ENCODE assay signal across 12 mouse cellular contexts in the genomic region with DNA sequence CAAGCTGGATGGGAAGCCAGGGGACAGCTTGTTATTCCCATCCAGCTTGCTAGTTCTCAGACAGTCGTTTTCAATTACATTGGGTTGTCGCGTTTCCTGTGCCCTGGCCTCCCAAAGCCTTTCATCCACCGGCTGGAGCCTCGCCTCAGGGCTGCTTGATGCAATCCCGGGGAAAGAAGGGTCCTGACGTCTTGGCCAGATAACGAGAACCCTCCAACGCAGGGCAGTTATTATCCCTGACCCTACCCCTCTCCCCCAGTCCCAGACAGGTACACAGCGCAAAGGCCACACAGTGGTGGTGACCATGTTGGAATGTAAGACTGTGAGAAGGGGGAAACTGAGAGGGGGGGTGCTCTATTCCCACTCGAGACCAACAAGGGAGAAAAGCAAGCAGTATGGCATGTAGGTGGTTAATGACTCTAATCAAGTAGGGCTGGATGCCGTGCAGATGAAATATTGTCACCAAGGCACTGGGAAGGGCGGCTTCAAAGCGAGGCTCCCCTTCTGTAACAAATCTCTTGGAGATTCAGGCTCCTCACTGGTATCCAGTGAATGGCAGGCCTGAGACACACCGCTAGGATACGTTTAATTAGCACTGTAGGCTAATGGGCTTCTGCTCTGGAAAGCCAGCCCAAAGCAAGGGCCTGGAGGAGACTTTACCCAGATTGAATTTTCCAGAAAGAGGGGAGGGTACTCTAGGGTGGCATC.
DNase-seq lines count a peak whose midpoint lies in the region; ATAC-seq and TF ChIP-seq lines count a peak whose summit lies in the region.
"Had no signal": no experiment of that assay in that cellular context is flagged by ENCODE, and none has a peak within 500 bp of the region (broad histone marks: within the 10 kb centered on the region; RNA-seq: fewer than 3 reads in every experiment).

No protein-coding gene starts in this region.

- TF ChIP-seq CTCF in kidney, postnatal 0 days (IDR thresholded peaks at IDR 0.05; ENCODE audit: low read depth), result no peak

- H3K9ac ChIP-seq in kidney, postnatal 0 days (ENCODE audit: low read depth, low read length), result no peak overlapping the region
- no peak overlapping the region for H3K9ac ChIP-seq in hindbrain, embryonic 11.5 days (ENCODE audit: low read depth, low read length)
- no peak overlapping the region for H3K9ac ChIP-seq in midbrain, embryonic 14.5 days (replicated peaks; ENCODE audit: low read length)
- H3K9ac ChIP-seq: heart, embryonic 13.5 days had no signal

- H3K4me2 ChIP-seq in kidney, postnatal 0 days (ENCODE audit: low read length), result no peak overlapping the region
- H3K4me2 ChIP-seq in hindbrain, embryonic 11.5 days (replicated peaks; ENCODE audit: low read depth, low read length), result no peak overlapping the region
- H3K4me2 ChIP-seq in midbrain, embryonic 14.5 days (ENCODE audit: low read length), result no peak overlapping the region
- H3K4me2 ChIP-seq: heart, embryonic 13.5 days had no signal

- no peaks in the 10 kb centered on the region for H3K36me3 ChIP-seq in kidney, postnatal 0 days (ENCODE audit: insufficient read depth, low read length)
- no peaks in the 10 kb centered on the region for H3K36me3 ChIP-seq in hindbrain, embryonic 11.5 days (ENCODE audit: control insufficient read depth, insufficient read depth, low read length)
- H3K36me3 ChIP-seq in midbrain, embryonic 14.5 days (ENCODE audit: control insufficient read depth, insufficient read depth, low read length), result no peaks in the 10 kb centered on the region
- H3K36me3 ChIP-seq: heart, embryonic 13.5 days had no signal

- no peak overlapping the region for H3K4me3 ChIP-seq in kidney, postnatal 0 days (replicated peaks; ENCODE audit: low read depth, low read length)
- H3K4me3 ChIP-seq in hindbrain, embryonic 11.5 days (ENCODE audit: low read depth, low read length), result no peak overlapping the region
- H3K4me3 ChIP-seq in midbrain, embryonic 14.5 days (replicated peaks; ENCODE audit: low read depth, low read length), result no peak overlapping the region
- H3K4me3 ChIP-seq: heart, embryonic 13.5 days; megakaryocyte, embryonic 14.5 days had no signal

- H3K9me3 ChIP-seq in kidney, postnatal 0 days (replicated peaks; ENCODE audit: low read length), result no peaks in the 10 kb centered on the region
- H3K9me3 ChIP-seq in hindbrain, embryonic 11.5 days (ENCODE audit: control insufficient read depth, low read length), result no peaks in the 10 kb centered on the region
- H3K9me3 ChIP-seq in midbrain, embryonic 14.5 days (ENCODE audit: control insufficient read depth, low read length), result peaks cover 8% of the 10 kb centered on the region

- WGBS in kidney, postnatal 0 days, result 16% methylated on average over 16 of the region's 16 CpGs
- WGBS in hindbrain, embryonic 11.5 days, result 57% methylated on average over 16 of the region's 16 CpGs
- 41% methylated on average over 16 of the region's 16 CpGs for WGBS in midbrain, embryonic 14.5 days

- peak; percentile 49 for DNase-seq in kidney, postnatal 0 days (ENCODE audit: low spot score)
- no peak for DNase-seq in kidney, postnatal 25 days
- DNase-seq in embryo, embryonic 11 days, result peak; percentile 68
- no peak for DNase-seq in hindbrain, embryonic 11.5 days (ENCODE audit: low spot score)
- DNase-seq in midbrain, embryonic 14.5 days, result peak; percentile 58
- no peak for DNase-seq in layer of hippocampus, adult 8-10 months (ENCODE audit: low spot score in 2 of 2)
- DNase-seq in ovary, postnatal 10 days (ENCODE audit: low spot score), result no peak
- DNase-seq in thymus, postnatal 25 days, result no peak
- DNase-seq: cerebellum, postnatal 25 days; right cerebral cortex, postnatal 14 days had no signal

- ATAC-seq in kidney, postnatal 0 days (replicated peaks; ENCODE audit: low FRiP score, low read depth), result no peak
- 0 out of 2 replicates have a peak, but pooled peaks have one; percentile 33 for ATAC-seq in hindbrain, embryonic 11.5 days (ENCODE audit: low FRiP score)
- ATAC-seq in midbrain, embryonic 14.5 days (ENCODE audit: low FRiP score, low TSS enrichment), result no peak

- H3K27me3 ChIP-seq in kidney, postnatal 0 days (ENCODE audit: insufficient read depth, low read length), result no peaks in the 10 kb centered on the region
- H3K27me3 ChIP-seq in hindbrain, embryonic 11.5 days (ENCODE audit: control insufficient read depth, insufficient read depth, low read length), result no peaks in the 10 kb centered on the region
- no peaks in the 10 kb centered on the region for H3K27me3 ChIP-seq in midbrain, embryonic 14.5 days (ENCODE audit: control insufficient read depth, insufficient read depth, low read length)
- H3K27me3 ChIP-seq: heart, embryonic 13.5 days; megakaryocyte, embryonic 14.5 days had no signal

- no peaks in the 10 kb centered on the region; the same call in 1 of the 2 replicates for H3K4me1 ChIP-seq in kidney, postnatal 0 days (replicated peaks; ENCODE audit: insufficient read depth, low read length)
- H3K4me1 ChIP-seq in hindbrain, embryonic 11.5 days (replicated peaks; ENCODE audit: control insufficient read depth, insufficient read depth, low read length), result no peaks in the 10 kb centered on the region; the same call in none of the 2 replicates
- peaks cover 17% of the 10 kb centered on the region; the same call in 1 of the 2 replicates for H3K4me1 ChIP-seq in midbrain, embryonic 14.5 days (ENCODE audit: control insufficient read depth, insufficient read depth, low read length)
- H3K4me1 ChIP-seq: megakaryocyte, embryonic 14.5 days had no signal

- no peak overlapping the region for H3K27ac ChIP-seq in kidney, postnatal 0 days
- peak overlapping the region; percentile 20 for H3K27ac ChIP-seq in hindbrain, embryonic 11.5 days (ENCODE audit: low read depth, low read length)
- H3K27ac ChIP-seq in midbrain, embryonic 14.5 days (replicated peaks; ENCODE audit: low read depth, low read length), result peak overlapping the region; percentile 46
- H3K27ac ChIP-seq: heart, embryonic 13.5 days had no signal

Comparison
In these comparisons a context has a peak if more than half of its experiments do, and no peak if none do; other contexts are left out.
1. DNase-seq: peak in kidney, postnatal 0 days (single experiment), embryo, embryonic 11 days (single experiment) and midbrain, embryonic 14.5 days (single experiment); none in kidney, postnatal 25 days (0 of 2), hindbrain, embryonic 11.5 days (single experiment), layer of hippocampus, adult 8-10 months (0 of 2), ovary, postnatal 10 days (single experiment) and thymus, postnatal 25 days (single experiment).